Mouse (Mus musculus) liver, embryonic 14.5 days (tissue): ENCODE results near the gene Crybb2. TPM values are rescaled to one million over a fixed set of nuclear protein-coding genes. Genes with fewer than 3 reads are reported as not detected.

Experiments
- ATAC-seq: fragments of 200-750 bp; cut with Nextera tagmentation; 2 replicates; pipeline ENCODE4 v1.8.0; 2017; ENCODE audit warnings: moderate number of reproducible peaks, mild to moderate bottlenecking, moderate library complexity; ENCODE audit not compliant: insufficient read depth
- DNase-seq, 3 experiments: peaks; one replicate each; pipeline ENCODE4 v3.0.0-alpha.2; 2012 to 2013; ENCODE audit warnings: low read depth in 3 of 3, low spot score in 3 of 3
- H3K27ac ChIP-seq: fragments of 300-500 bp; sonication (generic); 2 replicates; pipeline ENCODE4 v1.5.1; 2014; ENCODE audit warnings: moderate library complexity, mild to moderate bottlenecking, control low read depth, inconsistent platforms
- H3K27me3 ChIP-seq: fragments of 300-500 bp; sonication (generic); 2 replicates; pipeline ENCODE4 v1.6.1; 2014; ENCODE audit warnings: mild to moderate bottlenecking, low read length, moderate library complexity; ENCODE audit not compliant: control insufficient read depth, insufficient read depth
- H3K36me3 ChIP-seq: fragments of 300-500 bp; sonication (generic); replicated peaks from 2 replicates; pipeline ENCODE4 v1.6.1; 2014; ENCODE audit warnings: low read depth; ENCODE audit not compliant: control insufficient read depth, insufficient read depth
- H3K4me1 ChIP-seq, 2 experiments: fragments of 200-500 bp in 1 of 2; fragments of 300-500 bp in 1 of 2; sonication (generic) in 1 of 2; replicated peaks; 2 replicates each; pipeline ENCODE4 v1.6.1; 2012 to 2014; ENCODE audit warnings: antibody characterized with exemption in 1 of 2, inconsistent platforms in 1 of 2, low read length in 1 of 2; ENCODE audit not compliant: control insufficient read depth in 2 of 2, insufficient read depth in 2 of 2
- H3K4me2 ChIP-seq: fragments of 300-500 bp; sonication (generic); 2 replicates; pipeline ENCODE4 v1.6.1; 2014; ENCODE audit warnings: low read depth, mild to moderate bottlenecking, control low read depth, moderate library complexity
- H3K4me3 ChIP-seq, 2 experiments: fragments of 200-500 bp in 1 of 2; fragments of 300-500 bp in 1 of 2; sonication (generic) in 1 of 2; 2 replicates each; pipeline ENCODE4 v1.5.1; 2012 to 2014; ENCODE audit warnings: low read depth in 2 of 2, low read length in 2 of 2, mild to moderate bottlenecking in 2 of 2, control low read depth in 1 of 2, inconsistent platforms in 1 of 2, moderate library complexity in 1 of 2; ENCODE audit not compliant: insufficient read depth in 1 of 2
- H3K9ac ChIP-seq: fragments of 300-500 bp; sonication (generic); replicated peaks from 2 replicates; pipeline ENCODE4 v1.6.1; 2014; ENCODE audit warnings: mild to moderate bottlenecking, control low read depth, moderate library complexity
- H3K9me3 ChIP-seq: fragments of 300-500 bp; sonication (generic); 2 replicates; pipeline ENCODE4 v1.6.1; 2016; ENCODE audit warnings: low read length, mixed read lengths; ENCODE audit not compliant: control insufficient read depth
- CTCF ChIP-seq: IDR thresholded peaks from 2 replicates; pipeline ENCODE4 v1.5.1; 2016; ENCODE audit warnings: antibody characterized with exemption, low read depth, control low read depth
- EP300 ChIP-seq: IDR thresholded peaks from 2 replicates; pipeline ENCODE4 v1.6.1; 2016; ENCODE audit warnings: antibody characterized with exemption, low read depth
- WGBS: fragments of 180-500 bp; shearing (Covaris S2); extraction: QIAGEN DNeasy Blood & Tissue Kit; methylation state at CpG from one replicate; pipeline ENCODE4 v1.1.7; 2014; ENCODE audit not compliant: insufficient replicate concordance; 5-methylcytosine and 5-hydroxymethylcytosine counted together
- polyA plus RNA-seq, 2 experiments: library from polyadenylated mRNA; depleted of rRNA in 1 of 2; stranded (reverse) in 1 of 2; unstranded in 1 of 2; fragments of >200 nt; fragmentation: Nextera tagmentation in 1 of 2; extraction: Ambion mirVana in 1 of 2; gene quantifications; 2 replicates each; pipeline versions ENCODE4 v1.2.1 to v1.2.3; 2012 to 2014

The Crybb2 gene
- polyA plus RNA-seq (2012; rRNA removed) = not detected in 2 replicates
- polyA plus RNA-seq (2014; fragmentation: Nextera tagmentation; extraction: Ambion mirVana) = not detected in 2 replicates

DNA sequence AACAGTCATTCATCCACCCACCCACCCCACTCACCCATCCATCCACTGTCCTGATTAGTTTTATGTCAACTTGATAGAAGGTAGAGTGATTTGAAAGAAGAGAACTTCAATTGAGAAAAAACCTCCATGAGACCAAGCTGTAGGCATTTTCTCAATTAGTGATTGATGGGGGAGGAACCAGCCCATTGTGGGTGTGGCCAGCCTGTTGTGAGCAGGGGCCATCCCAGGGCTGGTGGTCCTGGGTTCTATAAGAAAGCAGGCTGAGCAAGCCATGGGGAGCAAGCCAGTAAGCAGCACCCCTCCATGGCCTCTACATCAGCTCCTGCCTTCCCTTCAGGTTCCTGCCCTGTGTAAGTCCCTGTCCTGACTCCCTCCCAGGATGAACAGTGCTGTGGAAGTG, at the start of gene Crybb2:
Gene Crybb2 (minus strand): TSS at position 101 of the 400 bp plus-strand sequence.
- DNase-seq (no peak), ATAC-seq (no peak)
- Histone ChIP-seq H3K9me3 (no peaks in the 10 kb centered on the region), H3K27ac (no peak within 1 kb of the TSS), H3K4me1 (no peaks in the 10 kb centered on the region), H3K27me3 (no peaks in the 10 kb centered on the region), H3K36me3 (no peaks in the 10 kb centered on the region), H3K4me2 (no peak within 1 kb of the TSS), H3K4me3 (no peak within 1 kb of the TSS), H3K9ac (no peak within 1 kb of the TSS)
- TF ChIP-seq CTCF (no peak), EP300 (no peak)

DNA sequence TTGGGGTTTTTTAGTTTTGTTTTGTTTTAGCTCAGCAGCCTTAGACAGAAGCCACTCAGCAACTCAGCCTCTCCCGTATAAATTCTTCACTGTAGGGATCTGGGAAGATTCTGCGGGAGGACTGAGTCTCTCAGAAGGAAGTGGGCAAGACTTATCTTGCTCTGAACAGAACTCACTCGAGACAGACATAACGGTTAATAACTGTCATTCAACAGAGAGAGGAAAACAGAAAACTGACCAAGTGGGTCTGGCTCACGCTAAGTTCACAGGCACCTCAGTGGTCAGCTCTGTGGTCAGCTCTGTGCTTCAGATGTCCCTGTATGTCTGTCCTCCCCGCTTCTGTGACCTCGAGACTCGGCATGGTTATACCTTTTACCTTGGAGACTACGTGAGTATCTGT, 49.4 kb upstream of the Crybb2 start:
- Histone ChIP-seq H3K4me2 (peak overlapping the region; percentile 60), H3K4me3 (peak overlapping the region; percentile 34 to 37), H3K27me3 (no peaks in the 10 kb centered on the region), H3K36me3 (no peaks in the 10 kb centered on the region), H3K4me1 (peaks cover 12 to 55% of the 10 kb centered on the region in 2 experiments), H3K9ac (peak overlapping the region; percentile 19; the same call in 1 of the 2 replicates), H3K9me3 (no peaks in the 10 kb centered on the region), H3K27ac (peak overlapping the region; percentile 35; the same call in 1 of the 2 replicates)
- TF ChIP-seq EP300 = 0 out of 2 replicates have a peak, but pooled peaks have one; percentile 18
- no peak for TF ChIP-seq CTCF
- ATAC-seq = no peak
- WGBS = 15% methylated on average over 9 of the region's 9 CpGs
- no peak for DNase-seq

DNA sequence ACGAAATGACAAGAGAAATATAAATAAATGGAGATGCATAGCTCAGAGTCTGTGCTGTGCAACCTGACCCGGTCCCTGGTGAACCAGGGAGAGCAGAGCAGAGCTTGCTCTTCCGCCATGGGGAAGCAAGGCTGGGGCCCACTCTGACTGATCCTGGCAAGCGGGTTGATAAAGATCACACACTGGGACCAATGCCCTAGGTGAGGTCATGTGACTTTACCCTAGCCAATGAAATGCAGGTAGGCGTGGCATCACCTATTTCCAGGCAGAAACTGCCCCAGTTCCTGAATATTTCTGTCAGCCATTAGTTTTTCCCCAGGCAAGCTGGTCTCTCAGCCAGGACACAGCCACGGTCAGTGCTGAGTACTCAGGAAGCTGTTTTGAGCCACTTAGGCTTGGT, 48.8 kb upstream of the Crybb2 start:
- DNase-seq (peak; percentile 55 to 65 (median 60)), ATAC-seq (peak; percentile 67)
- H3K9me3 ChIP-seq = no peaks in the 10 kb centered on the region
- peaks cover 16 to 59% of the 10 kb centered on the region in 2 experiments for H3K4me1 ChIP-seq
- H3K27me3 ChIP-seq = no peaks in the 10 kb centered on the region
- peak overlapping the region; percentile 60 for H3K4me2 ChIP-seq
- no peaks in the 10 kb centered on the region for H3K36me3 ChIP-seq
- TF ChIP-seq EP300 (no peak), CTCF (no peak)
- 0 out of 2 replicates have a peak overlapping the region, but pooled peaks have one; percentile 6 for H3K9ac ChIP-seq
- H3K4me3 ChIP-seq = peak overlapping the region; percentile 34 to 38
- H3K27ac ChIP-seq = peak overlapping the region; percentile 35
- 7% methylated on average over 6 of the region's 6 CpGs for WGBS

DNA sequence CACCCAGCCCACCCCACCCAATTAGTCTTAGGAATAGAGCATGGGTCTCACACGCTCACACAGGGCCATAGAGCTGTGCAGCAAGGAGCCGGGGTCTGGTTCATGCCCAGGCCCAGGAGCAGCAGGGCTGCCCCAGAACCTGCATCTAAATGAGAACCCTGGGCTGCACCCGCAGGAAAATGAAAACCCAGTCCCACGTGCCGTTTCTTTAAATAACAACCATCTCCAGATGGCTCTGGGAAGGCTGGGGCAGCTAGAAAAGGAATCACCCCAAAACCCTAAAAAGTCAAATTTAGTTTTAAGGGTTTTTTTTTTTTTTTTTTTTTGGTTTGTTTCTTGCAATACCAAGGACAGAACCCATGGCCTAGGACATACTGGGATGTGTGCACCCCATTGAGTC, 47.4 kb upstream of the Crybb2 start:
- WGBS = 74% methylated on average over 5 of the region's 5 CpGs

DNA sequence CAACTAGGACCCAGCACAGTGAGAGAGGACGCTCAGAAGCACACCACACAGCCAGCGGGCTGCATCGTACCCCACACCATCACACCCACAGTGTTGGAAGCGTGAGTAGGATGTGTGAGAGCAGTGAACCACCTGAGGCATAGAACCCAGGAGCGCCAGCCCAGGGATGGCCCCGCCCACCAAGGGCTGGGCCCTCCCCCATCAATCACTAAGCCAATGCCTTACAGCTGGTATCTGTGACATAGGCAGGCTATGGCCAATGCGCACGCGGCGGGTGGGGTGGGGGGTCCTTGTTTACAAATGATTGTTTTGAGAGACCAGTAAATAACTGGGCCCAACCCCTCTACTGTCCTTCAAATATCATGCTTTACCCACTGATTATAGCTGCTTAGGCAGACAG, 46.0 kb upstream of the Crybb2 start:
- no peak overlapping the region for H3K9ac ChIP-seq
- 75% methylated on average over 10 of the region's 10 CpGs for WGBS
- no peak overlapping the region for H3K27ac ChIP-seq
- TF ChIP-seq EP300 (no peak), CTCF (no peak)
- no peak overlapping the region for H3K4me2 ChIP-seq
- DNase-seq (no peak), ATAC-seq (no peak)
- H3K9me3 ChIP-seq = no peaks in the 10 kb centered on the region
- H3K4me3 ChIP-seq = no peak overlapping the region
- H3K36me3 ChIP-seq = no peaks in the 10 kb centered on the region
- H3K4me1 ChIP-seq = peaks cover 16 to 57% of the 10 kb centered on the region in 2 experiments
- no peaks in the 10 kb centered on the region for H3K27me3 ChIP-seq

More for the DNA sequence above, 47.4 kb upstream of the Crybb2 start:
- Histone ChIP-seq H3K4me2 (no peak overlapping the region), H3K9me3 (no peaks in the 10 kb centered on the region), H3K36me3 (no peaks in the 10 kb centered on the region), H3K4me3 (no peak overlapping the region), H3K9ac (no peak overlapping the region), H3K4me1 (peaks cover 16 to 59% of the 10 kb centered on the region in 2 experiments), H3K27me3 (no peaks in the 10 kb centered on the region), H3K27ac (no peak overlapping the region)
- no peak for DNase-seq
- no peak for ATAC-seq
- no peak for TF ChIP-seq CTCF
